Mouse (Mus musculus) adrenal gland, postnatal 36 days (tissue): ENCODE data around the gene Serpina3f. TPM values are rescaled to one million over a fixed set of nuclear protein-coding genes. Genes with fewer than 3 reads are reported as not detected.
"Not testable (repeated sequence)": the region's sequence is repeated elsewhere in the genome, so short reads cannot be mapped to it uniquely, and the experiment has no call there.

ENCODE experiments used
- DNase-seq, 2 experiments: peaks; one replicate each; pipeline ENCODE4 v3.0.0; 2021; ENCODE audit warnings: mixed read lengths in 1 of 2
- long read RNA-seq, 2 experiments: library from polyadenylated mRNA; stranded (forward); transcript quantifications; one replicate each; pipeline ENCODE4 v2.0.0; 2021; ENCODE audit warnings: borderline sequencing depth in 2 of 2
- total RNA-seq, 2 experiments: library from RNA; stranded (reverse); gene quantifications; 2 replicates each; pipeline ENCODE4 v1.2.3; 2021

Serpina3f gene
- under 1 TPM; 0.13 to 0.23 TPM for total RNA-seq
- long read RNA-seq, experiment 1: 0 reads
- long read RNA-seq, experiment 2: 0 reads

GRCm38 (mm10) chr12:104214445-104214753 is at the start of gene Serpina3f:
Gene Serpina3f (plus strand): TSS chr12:104214544.
- DNase-seq: no peak

- peak; percentile 53 to 54 for DNase-seq
Observed at GRCm38 (mm10) chr12:104174747-104175146, 39.6 kb upstream of the Serpina3f start.

GRCm38 (mm10) chr12:104175636-104176035 is 38.7 kb upstream of the Serpina3f start:
- peak in 1 of 2 experiments; percentile 12 for DNase-seq

- peak in 1 of 2 experiments; percentile 18 for DNase-seq
Observed at GRCm38 (mm10) chr12:104178577-104178976, 35.8 kb upstream of the Serpina3f start.

- DNase-seq: no peak
Observed at GRCm38 (mm10) chr12:104178987-104179386, 35.4 kb upstream of the Serpina3f start.

- DNase-seq: no peak
Observed at GRCm38 (mm10) chr12:104185046-104185445, 29.3 kb upstream of the Serpina3f start.

- peak in 1 of 2 experiments; percentile 4 for DNase-seq
Observed at GRCm38 (mm10) chr12:104186041-104186581, 28.2 kb upstream of the Serpina3f start.

GRCm38 (mm10) chr12:104189246-104189645 is 25.1 kb upstream of the Serpina3f start:
- DNase-seq: no peak

- DNase-seq: no peak
Observed at GRCm38 (mm10) chr12:104190852-104191251, 23.5 kb upstream of the Serpina3f start.

- no peak for DNase-seq
Observed at GRCm38 (mm10) chr12:104209149-104209548, 5.2 kb upstream of the Serpina3f start.

- no peak for DNase-seq
Observed at GRCm38 (mm10) chr12:104209802-104210201, 4.5 kb upstream of the Serpina3f start.

GRCm38 (mm10) chr12:104213689-104214444 is 477 bp upstream of the Serpina3f start:
- DNase-seq: no peak

- no peak for DNase-seq
Observed at GRCm38 (mm10) chr12:104215249-104215648, 905 bp downstream of the Serpina3f start.

- DNase-seq: no peak
Observed at GRCm38 (mm10) chr12:104221616-104222015, 7.3 kb downstream of the Serpina3f start.

- no peak for DNase-seq
Observed at GRCm38 (mm10) chr12:104223690-104224089, 9.3 kb downstream of the Serpina3f start.

- DNase-seq: peak in 1 of 2 experiments; percentile 13
Observed at GRCm38 (mm10) chr12:104224598-104225300, 10.4 kb downstream of the Serpina3f start.

- no peak for DNase-seq
Observed at GRCm38 (mm10) chr12:104230762-104231161, 16.4 kb downstream of the Serpina3f start.

- DNase-seq: no peak
Observed at GRCm38 (mm10) chr12:104235915-104236314, 21.6 kb downstream of the Serpina3f start, which contains the start of gene Serpina3g. Gene Serpina3g (plus strand): TSS chr12:104236245.

GRCm38 (mm10) chr12:104238048-104238447 is 23.7 kb downstream of the Serpina3f start:
- not testable (repeated sequence) for DNase-seq

GRCm38 (mm10) chr12:104243307-104243706 is 29.0 kb downstream of the Serpina3f start:
- DNase-seq: no peak

- peak in 1 of 2 experiments; percentile 25 for DNase-seq
Observed at GRCm38 (mm10) chr12:104245092-104245491, 30.7 kb downstream of the Serpina3f start.

- DNase-seq: no peak
Observed at GRCm38 (mm10) chr12:104245595-104245994, 31.3 kb downstream of the Serpina3f start.

GRCm38 (mm10) chr12:104247553-104248002 is 33.2 kb downstream of the Serpina3f start:
- no peak for DNase-seq
